Mouse (Mus musculus) liver, adult 2 months (tissue): ENCODE measurements at regions not wholly inside any gene's neighbourhood (a gene's known extent, or its start where the extent isn't known, plus 50 kb on each side); places are given as distances from the start of the nearest gene placed in this dataset.

ENCODE experiments used
- CTCF ChIP-seq: fragments of 200-500 bp; IDR thresholded peaks from 2 replicates; pipeline ENCODE4 v1.5.1; 2011; ENCODE audit warnings: low read depth, low read length, control low read depth
- POLR2A ChIP-seq: fragments of 200-500 bp; IDR thresholded peaks from 2 replicates; pipeline ENCODE4 v1.6.1; 2011; ENCODE audit warnings: low read length, control low read depth; ENCODE audit not compliant: insufficient read depth; ENCODE audit errors: extremely low read depth

DNA sequence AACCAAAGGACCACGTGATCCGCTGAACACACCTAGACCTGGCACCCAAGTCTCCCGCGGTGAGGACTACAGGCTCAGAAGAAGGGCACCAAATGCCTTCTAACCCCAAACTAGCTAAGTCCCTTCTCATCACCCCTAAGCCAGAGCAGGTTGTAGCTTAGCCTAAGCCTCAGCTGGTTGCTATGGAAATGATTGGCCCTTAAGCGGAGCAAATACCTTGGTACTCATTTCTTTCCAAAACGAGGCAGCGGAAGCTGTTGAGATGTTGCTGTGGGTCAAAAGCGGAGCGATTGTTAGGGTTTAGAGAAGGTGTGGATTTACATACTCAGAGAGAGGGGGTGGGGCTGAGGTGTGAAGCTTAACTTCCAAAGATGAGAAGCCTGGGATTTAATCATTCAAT lies 145.7 kb downstream of the Cct6b start:
- TF ChIP-seq POLR2A (no peak), CTCF (no peak)
